Mouse (Mus musculus) erythroblast, embryonic 14.5 days (primary cell): Measurements from ENCODE around the gene Mettl1. TPM values are rescaled to one million over a fixed set of nuclear protein-coding genes. Genes with fewer than 3 reads are reported as not detected.

Source experiments
- H3K27me3 ChIP-seq: 2 replicates; pipeline ENCODE4 v1.6.1; 2012; ENCODE audit warnings: inconsistent platforms; ENCODE audit not compliant: control insufficient read depth
- H3K36me3 ChIP-seq: 2 replicates; pipeline ENCODE4 v1.6.1; 2012; ENCODE audit warnings: mild to moderate bottlenecking, inconsistent platforms; ENCODE audit not compliant: control insufficient read depth
- H3K4me1 ChIP-seq: 2 replicates; pipeline ENCODE4 v1.6.1; 2012; ENCODE audit warnings: inconsistent platforms; ENCODE audit not compliant: control insufficient read depth
- H3K4me3 ChIP-seq: replicated peaks from 2 replicates; pipeline ENCODE3; 2012; ENCODE audit warnings: moderate library complexity, mild to moderate bottlenecking, inconsistent platforms
- H3K9me3 ChIP-seq: 2 replicates; pipeline ENCODE4 v1.6.1; 2012; ENCODE audit warnings: low read length, inconsistent platforms, mixed read lengths; ENCODE audit not compliant: control insufficient read depth
- GATA1 ChIP-seq: IDR thresholded peaks from 2 replicates; pipeline ENCODE4 v1.6.1; 2012; ENCODE audit warnings: low read length, inconsistent platforms, mixed read lengths
- TAL1 ChIP-seq: IDR thresholded peaks from 3 replicates; pipeline ENCODE4 v1.6.1; 2012; ENCODE audit warnings: low read length, inconsistent platforms, mixed read lengths
- polyA plus RNA-seq: library from polyadenylated mRNA; stranded (reverse); fragments of >175 nt; gene quantifications from 2 replicates; pipeline ENCODE4 v1.2.3, GENCODE M21; 2012

Gene Mettl1
- polyA plus RNA-seq, 1 experiment = 0.59 TPM

DNA sequence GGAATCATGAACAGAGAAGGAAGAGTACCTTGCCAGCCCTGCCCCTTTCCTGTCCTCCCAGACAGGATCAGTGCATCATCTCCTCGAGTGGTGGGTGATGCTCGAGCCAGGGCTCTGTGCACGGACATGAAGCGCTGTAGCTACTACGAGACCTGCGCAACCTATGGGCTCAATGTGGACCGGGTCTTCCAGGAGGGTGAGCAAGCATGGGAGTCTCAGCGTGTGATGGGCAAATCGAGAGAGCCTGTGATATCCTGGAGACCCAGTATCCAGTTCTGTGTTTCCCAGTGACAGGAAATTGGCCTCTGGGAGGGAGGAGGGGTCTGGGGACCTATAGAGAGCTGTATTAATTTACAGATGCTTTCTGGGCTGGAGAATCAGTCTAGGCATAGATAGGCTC is 43.8 kb downstream of the Mettl1 start:
- H3K4me3 ChIP-seq = no peak overlapping the region
- H3K36me3 ChIP-seq = no peaks in the 10 kb centered on the region
- TF ChIP-seq TAL1 (no peak), GATA1 (no peak)
- H3K4me1 ChIP-seq = no peaks in the 10 kb centered on the region; the same call in 1 of the 2 replicates
- peaks cover 11% of the 10 kb centered on the region for H3K9me3 ChIP-seq
- H3K27me3 ChIP-seq = peaks cover 42% of the 10 kb centered on the region

DNA sequence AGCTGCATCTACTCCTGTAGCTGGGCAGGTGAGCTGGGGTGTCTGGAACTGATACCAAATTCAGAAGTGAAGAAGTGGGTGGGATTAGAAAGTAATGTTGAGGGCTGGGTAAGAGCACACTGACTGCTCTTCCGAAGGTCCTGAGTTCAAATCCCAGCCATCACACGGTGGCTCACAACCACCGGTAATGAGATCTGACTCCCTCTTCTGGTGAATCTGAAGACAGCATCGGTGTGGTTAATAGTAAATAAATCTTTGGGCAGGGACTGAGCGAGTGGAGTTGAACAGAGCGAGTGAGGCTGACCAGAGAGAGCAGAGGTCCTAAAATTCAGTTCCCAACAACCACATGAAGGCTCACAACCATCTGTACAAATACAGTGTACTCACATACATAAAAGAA is 44.4 kb downstream of the Mettl1 start:
- Histone ChIP-seq H3K9me3 (peaks cover 6% of the 10 kb centered on the region), H3K4me1 (no peaks in the 10 kb centered on the region; the same call in 1 of the 2 replicates), H3K4me3 (no peak overlapping the region), H3K27me3 (peaks cover 42% of the 10 kb centered on the region), H3K36me3 (no peaks in the 10 kb centered on the region)
- TF ChIP-seq TAL1 (no peak), GATA1 (no peak)

DNA sequence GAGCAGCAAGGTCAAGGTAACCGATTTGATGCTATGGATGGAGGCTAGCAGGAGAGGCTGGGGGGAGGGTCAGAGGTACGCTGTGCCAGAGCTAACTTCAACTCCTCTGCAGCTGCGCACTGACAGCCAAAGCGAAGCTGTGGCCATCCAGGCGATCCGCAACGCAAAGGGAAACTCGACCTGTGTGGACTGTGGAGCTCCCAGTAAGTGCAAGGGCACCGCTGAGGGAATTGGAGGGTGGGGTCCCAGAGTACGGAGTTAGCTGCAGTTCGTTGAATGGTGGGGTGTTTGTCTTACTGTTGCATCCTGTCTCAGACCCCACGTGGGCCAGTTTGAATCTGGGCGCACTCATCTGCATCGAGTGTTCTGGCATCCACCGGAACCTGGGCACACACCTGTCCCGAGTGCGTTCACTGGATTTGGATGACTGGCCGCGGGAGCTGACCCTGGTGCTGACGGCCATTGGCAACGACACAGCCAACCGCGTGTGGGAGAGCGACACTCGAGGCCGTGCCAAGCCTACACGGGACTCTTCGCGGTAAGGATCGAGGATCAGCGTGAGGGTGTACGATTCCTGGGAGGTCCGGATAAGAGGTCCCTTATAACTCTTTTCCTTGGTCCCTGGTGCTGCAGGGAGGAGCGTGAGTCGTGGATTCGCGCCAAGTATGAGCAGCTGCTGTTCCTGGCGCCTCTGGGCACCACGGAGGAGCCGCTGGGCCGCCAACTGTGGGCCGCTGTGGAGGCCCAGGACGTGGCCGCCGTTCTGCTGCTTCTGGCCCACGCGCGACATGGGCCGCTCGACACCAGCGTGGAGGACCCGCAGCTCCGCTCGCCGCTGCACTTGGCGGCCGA is 49.6 kb downstream of the Mettl1 start:
- peaks cover 6% of the 10 kb centered on the region for H3K9me3 ChIP-seq
- TF ChIP-seq TAL1 (no peak), GATA1 (no peak)
- H3K36me3 ChIP-seq = peaks cover 13% of the 10 kb centered on the region
- H3K4me3 ChIP-seq = no peak overlapping the region
- peaks cover 15% of the 10 kb centered on the region for H3K4me1 ChIP-seq
- peaks cover 26% of the 10 kb centered on the region for H3K27me3 ChIP-seq

DNA sequence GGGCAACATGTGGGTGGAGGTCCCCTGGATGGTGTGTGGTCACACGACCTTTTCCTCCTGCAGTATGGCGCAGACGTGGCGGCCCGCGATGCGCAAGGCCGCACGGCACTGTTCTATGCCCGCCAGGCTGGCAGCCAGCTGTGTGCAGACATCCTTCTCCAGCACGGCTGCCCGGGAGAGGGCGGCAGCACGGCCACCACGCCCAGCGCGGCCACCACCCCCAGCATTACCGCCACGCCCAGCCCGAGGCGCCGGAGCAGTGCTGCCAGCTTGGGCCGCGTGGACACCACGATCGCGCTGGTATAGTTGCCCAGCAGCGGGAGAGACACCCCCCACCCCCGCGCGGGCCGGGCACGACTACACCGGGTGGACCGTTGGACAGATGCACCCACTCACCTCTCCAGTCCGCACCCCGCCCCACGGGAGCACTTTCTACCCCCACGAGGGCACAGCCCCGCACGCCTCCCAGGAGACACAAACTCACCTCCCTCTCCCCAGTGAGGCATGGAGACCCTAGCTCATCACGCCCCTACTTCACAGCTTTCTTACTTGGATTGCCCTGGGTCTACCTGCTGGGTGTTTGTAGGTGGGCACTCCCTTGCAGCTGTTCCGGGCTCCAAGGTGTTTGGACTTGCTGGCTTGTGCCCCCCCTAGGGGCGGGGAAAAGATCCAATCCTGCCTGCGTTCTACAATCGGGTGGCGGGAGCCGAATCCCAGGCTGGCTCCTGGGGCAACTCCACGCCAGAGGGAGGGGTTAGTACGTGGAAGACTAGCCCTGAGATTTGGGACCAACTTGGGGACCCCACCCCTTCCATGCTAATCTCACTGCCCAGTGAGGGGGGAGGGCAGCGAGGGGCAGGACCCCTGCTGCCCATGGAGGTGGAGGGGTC is 50.5 kb downstream of the Mettl1 start:
- Histone ChIP-seq H3K27me3 (peaks cover 26% of the 10 kb centered on the region), H3K4me1 (peaks cover 15% of the 10 kb centered on the region), H3K9me3 (peaks cover 3% of the 10 kb centered on the region; the same call in 1 of the 2 replicates), H3K36me3 (peaks cover 23% of the 10 kb centered on the region), H3K4me3 (no peak overlapping the region)
- no peak for TF ChIP-seq GATA1
- TF ChIP-seq TAL1 = no peak

DNA sequence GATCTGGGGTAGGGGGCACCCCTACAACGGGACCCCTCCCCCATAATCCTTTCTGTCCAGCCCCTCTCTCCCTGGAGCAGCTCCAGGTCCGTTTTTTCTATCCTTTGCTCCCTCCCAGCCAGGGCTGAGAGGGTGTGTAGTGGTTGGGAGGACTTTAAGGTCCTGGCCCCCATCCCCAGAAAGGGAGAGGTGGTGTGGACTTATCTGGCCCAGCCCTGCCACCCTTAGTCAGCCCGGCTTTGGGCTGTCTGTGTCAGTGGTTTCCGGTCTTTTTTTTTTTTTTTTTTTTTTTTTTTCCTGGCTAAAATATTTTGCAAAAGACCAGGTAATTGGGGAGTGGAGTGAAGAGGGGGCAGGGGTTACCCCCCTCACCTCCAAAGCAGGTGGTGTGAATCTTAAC is 51.5 kb downstream of the Mettl1 start:
- H3K4me1 ChIP-seq = peaks cover 15% of the 10 kb centered on the region

DNA sequence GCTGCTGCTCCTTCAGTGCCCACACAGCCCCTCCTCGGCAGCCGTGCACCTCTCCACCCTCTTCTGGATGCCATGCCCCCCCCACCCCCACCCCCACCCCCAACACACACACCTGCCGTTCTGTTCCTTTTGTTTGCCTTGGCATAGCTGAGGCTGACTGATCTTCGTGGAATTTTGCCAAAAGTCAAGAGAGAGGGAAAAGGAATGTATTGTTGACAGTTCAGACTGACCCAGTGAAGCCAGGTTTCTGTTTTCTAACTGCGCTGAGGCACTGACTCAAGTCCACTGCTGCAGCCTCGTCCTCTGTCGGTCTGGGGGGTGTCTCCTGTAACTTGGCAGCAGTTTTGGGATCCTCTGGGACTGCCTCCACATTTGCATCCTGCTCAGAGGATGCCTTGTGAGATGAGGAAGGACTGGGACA is 53.2 kb downstream of the Mettl1 start:
- Histone ChIP-seq H3K4me3 (no peak overlapping the region), H3K9me3 (peaks cover 3% of the 10 kb centered on the region; the same call in 1 of the 2 replicates), H3K36me3 (peaks cover 48% of the 10 kb centered on the region), H3K4me1 (peaks cover 20% of the 10 kb centered on the region), H3K27me3 (peaks cover 26% of the 10 kb centered on the region)
- TF ChIP-seq GATA1 (no peak), TAL1 (no peak)

More for the DNA sequence above, 51.5 kb downstream of the Mettl1 start:
- Histone ChIP-seq H3K9me3 (peaks cover 3% of the 10 kb centered on the region; the same call in 1 of the 2 replicates), H3K36me3 (peaks cover 32% of the 10 kb centered on the region), H3K27me3 (peaks cover 26% of the 10 kb centered on the region), H3K4me3 (no peak overlapping the region)
- TF ChIP-seq TAL1 (no peak), GATA1 (no peak)

Other genes starting within 250 kb of the Mettl1 start
- gene Atp23, start 140.1 kb upstream of the Mettl1 start, polyA plus RNA-seq = 0.07 and 0.09 TPM in 2 replicates
- 2.2 and 3.4 TPM in 2 replicates for gene Ctdsp2, start 62.7 kb upstream of the Mettl1 start, polyA plus RNA-seq
- gene Avil, start 40.7 kb upstream of the Mettl1 start, polyA plus RNA-seq = 0.01 TPM in 1 of 2 replicates, not detected in the other
- gene Tsfm, start 10.6 kb upstream of the Mettl1 start, polyA plus RNA-seq = 2.0 and 2.3 TPM in 2 replicates
- not detected in 2 replicates for gene Eef1akmt3, start 99 bp downstream of the Mettl1 start, polyA plus RNA-seq
- gene Cyp27b1, start 6.8 kb downstream of the Mettl1 start, polyA plus RNA-seq = not detected in 2 replicates
- not detected in 2 replicates for gene March9, start 18.8 kb downstream of the Mettl1 start, polyA plus RNA-seq
- 81.1 and 96.8 TPM in 2 replicates for gene Cdk4, start 22.1 kb downstream of the Mettl1 start, polyA plus RNA-seq
- gene Tspan31, start 28.9 kb downstream of the Mettl1 start, polyA plus RNA-seq = 1.3 and 1.6 TPM in 2 replicates
- gene Agap2, start 33.9 kb downstream of the Mettl1 start, polyA plus RNA-seq = 0.07 and 0.10 TPM in 2 replicates
- 13.2 and 14.7 TPM in 2 replicates for gene Os9, start 79.7 kb downstream of the Mettl1 start, polyA plus RNA-seq
- 0.56 and 1.0 TPM in 2 replicates for gene B4galnt1, start 123.8 kb downstream of the Mettl1 start, polyA plus RNA-seq
- not detected in 2 replicates for gene Slc26a10, start 139.2 kb downstream of the Mettl1 start, polyA plus RNA-seq
- gene Arhgef25, start 148.7 kb downstream of the Mettl1 start, polyA plus RNA-seq = 0.47 and 0.52 TPM in 2 replicates
- gene Dtx3, start 154.3 kb downstream of the Mettl1 start, polyA plus RNA-seq = 11.1 and 11.5 TPM in 2 replicates
- gene Pip4k2c, start 170.2 kb downstream of the Mettl1 start, polyA plus RNA-seq = 9.5 and 10.2 TPM in 2 replicates
- gene Kif5a, start 221.9 kb downstream of the Mettl1 start, polyA plus RNA-seq = 0.01 and 0.03 TPM in 2 replicates
- 15.3 and 16.5 TPM in 2 replicates for gene Dctn2, start 225.0 kb downstream of the Mettl1 start, polyA plus RNA-seq
- gene Mbd6, start 247.6 kb downstream of the Mettl1 start, polyA plus RNA-seq = 33.5 and 35.5 TPM in 2 replicates